Mouse (Mus musculus): Measurements from ENCODE around the gene Phkg2.

DNA sequence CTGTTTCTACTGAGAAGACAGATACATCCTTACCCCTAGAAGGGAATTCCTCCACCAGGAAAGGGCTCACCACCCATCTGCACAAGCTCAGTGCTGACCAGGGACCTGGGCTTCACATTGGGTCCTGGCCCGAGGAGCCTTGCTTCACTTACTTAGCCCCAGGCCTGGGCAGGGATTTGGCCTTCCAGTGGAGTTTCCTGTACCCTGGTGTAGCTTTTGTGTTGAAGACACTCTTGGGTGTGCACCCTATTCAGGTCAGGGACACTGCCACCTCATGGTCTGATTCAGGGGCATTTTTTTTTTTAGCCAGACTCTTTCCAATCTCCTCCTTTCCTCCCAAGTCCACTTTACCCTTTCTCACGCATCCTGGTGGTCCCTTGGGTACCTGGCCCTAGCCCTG is 29.8 kb downstream of the Phkg2 start:
- no peak for TF ChIP-seq GATA1 (IDR thresholded peaks at IDR 0.05; ENCODE audit: low read length)
- no peak for TF ChIP-seq TAL1 (IDR thresholded peaks at IDR 0.05; ENCODE audit: low read length)
